Mouse (Mus musculus) retina, postnatal 1 day (tissue): ENCODE results near the gene Atl2.
A peak's percentile ranks its signal among the peaks of the same experiment; 100 is the strongest.

ENCODE experiments used
- DNase-seq: peaks from one replicate; pipeline ENCODE4 v3.0.0-alpha.2; 2012

Gene Atl2

GRCm38 (mm10) chr17:79897666-79898065 is 1.7 kb upstream of the Atl2 start:
- no peak for DNase-seq

- DNase-seq: peak; percentile 63
Observed at GRCm38 (mm10) chr17:79894971-79895882, 696 bp downstream of the Atl2 start.

- no peak for DNase-seq
Observed at GRCm38 (mm10) chr17:79894054-79894453, 1.9 kb downstream of the Atl2 start.

- DNase-seq: no peak
Observed at GRCm38 (mm10) chr17:79891944-79892343, 4.0 kb downstream of the Atl2 start.

- no peak for DNase-seq
Observed at GRCm38 (mm10) chr17:79887926-79888325, 8.0 kb downstream of the Atl2 start.

GRCm38 (mm10) chr17:79883198-79883597 is 12.7 kb downstream of the Atl2 start:
- DNase-seq: no peak

GRCm38 (mm10) chr17:79865027-79865426 is 30.9 kb downstream of the Atl2 start:
- DNase-seq: no peak

- no peak for DNase-seq
Observed at GRCm38 (mm10) chr17:79864503-79864902, 31.4 kb downstream of the Atl2 start.

- peak; percentile 56 for DNase-seq
Observed at GRCm38 (mm10) chr17:79862038-79862437, 33.9 kb downstream of the Atl2 start.

GRCm38 (mm10) chr17:79855533-79855932 is 40.4 kb downstream of the Atl2 start:
- no peak for DNase-seq

- DNase-seq: no peak
Observed at GRCm38 (mm10) chr17:79848385-79848784, 47.5 kb downstream of the Atl2 start.

GRCm38 (mm10) chr17:79846182-79846581 is 49.7 kb downstream of the Atl2 start:
- DNase-seq: no peak

GRCm38 (mm10) chr17:79845695-79846094 is 50.2 kb downstream of the Atl2 start:
- no peak for DNase-seq

GRCm38 (mm10) chr17:79840254-79841238 is 55.4 kb downstream of the Atl2 start:
- peak; percentile 81 for DNase-seq

GRCm38 (mm10) chr17:79836978-79837377 is 58.9 kb downstream of the Atl2 start:
- no peak for DNase-seq

- no peak for DNase-seq
Observed at GRCm38 (mm10) chr17:79835714-79836373, 60.1 kb downstream of the Atl2 start.

- DNase-seq: no peak
Observed at GRCm38 (mm10) chr17:79832284-79832683, 63.6 kb downstream of the Atl2 start.

GRCm38 (mm10) chr17:79826482-79827034 is 69.4 kb downstream of the Atl2 start:
- no peak for DNase-seq

- DNase-seq: no peak
Observed at GRCm38 (mm10) chr17:79825241-79826030, 70.5 kb downstream of the Atl2 start.

GRCm38 (mm10) chr17:79824406-79824805 is 71.5 kb downstream of the Atl2 start:
- no peak for DNase-seq

- DNase-seq: no peak
Observed at GRCm38 (mm10) chr17:79818884-79819283, 77.0 kb downstream of the Atl2 start.

GRCm38 (mm10) chr17:79817995-79818394 is 77.9 kb downstream of the Atl2 start:
- peak; percentile 71 for DNase-seq
